Mouse (Mus musculus) adrenal gland, adult (tissue): ENCODE measurements around the gene Rbp2.

ENCODE experiments used
- DNase-seq, 2 experiments: peaks; one replicate each; pipeline ENCODE4 v3.0.0; 2022 to 2023; ENCODE audit warnings: low spot score in 1 of 2; ENCODE audit not compliant: inconsistent age in 2 of 2

Gene Rbp2

DNA sequence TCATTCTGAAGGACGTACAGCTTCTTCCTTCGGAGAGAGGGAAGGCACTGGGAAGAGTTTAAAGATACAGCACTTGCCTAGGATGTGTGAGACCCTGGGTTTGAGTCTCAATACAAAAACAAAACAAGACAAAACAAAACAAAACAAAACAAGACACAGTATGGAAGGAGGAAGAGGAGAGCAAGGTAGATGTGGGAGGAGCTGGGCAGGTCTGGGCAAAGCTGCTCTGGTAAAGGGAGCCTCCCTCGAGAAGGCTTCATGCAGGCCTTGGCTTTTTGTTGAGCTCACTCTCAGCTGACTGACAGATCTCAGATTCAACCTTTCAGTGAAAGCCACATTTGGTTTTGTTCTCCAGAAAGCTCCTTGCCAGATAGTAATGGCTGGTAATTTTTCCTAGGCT is at the start of gene Rbp2:
TSS of gene Rbp2 (plus strand) at position 301 of the 400 bp plus-strand sequence.
- DNase-seq, result no peak

DNA sequence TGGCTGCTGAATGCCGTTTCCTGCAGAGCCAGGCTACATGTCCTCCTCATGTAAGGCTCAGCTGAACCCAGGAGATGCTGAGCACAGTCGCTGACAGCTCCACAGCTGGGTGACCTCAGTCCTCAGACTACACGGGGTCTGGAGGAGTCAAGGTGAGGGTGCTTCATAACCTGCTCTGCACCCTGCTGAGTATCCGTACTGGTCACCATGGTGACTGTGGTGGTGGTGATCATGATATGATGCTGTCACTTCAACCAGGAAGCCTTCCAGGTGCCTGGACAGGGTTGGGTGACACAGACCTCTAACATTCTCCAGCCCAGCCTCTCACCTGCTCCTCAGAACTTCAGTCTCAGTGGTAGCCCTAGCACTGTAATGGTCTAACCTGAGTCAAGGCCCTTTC is 48.1 kb upstream of the Rbp2 start:
- DNase-seq, result no peak

DNA sequence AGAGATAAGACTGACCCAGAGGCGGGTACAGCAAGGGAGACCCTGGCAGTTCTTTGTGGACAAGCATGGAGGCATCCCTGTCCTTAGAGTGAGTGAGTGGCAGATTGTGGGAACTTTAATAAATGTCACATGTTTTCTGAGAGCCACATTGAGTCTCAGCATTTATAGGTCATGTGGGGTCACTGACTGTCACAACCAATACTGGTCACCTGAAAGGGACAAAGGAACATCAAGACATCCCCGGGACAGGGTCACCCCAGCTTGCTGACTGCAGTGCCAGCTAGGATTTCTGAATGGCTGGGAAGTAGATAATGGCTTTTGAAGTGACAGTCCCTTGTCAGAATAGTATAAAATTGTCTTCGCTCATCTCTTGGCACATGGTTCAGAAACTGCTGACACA is 46.8 kb upstream of the Rbp2 start:
- DNase-seq, result no peak

DNA sequence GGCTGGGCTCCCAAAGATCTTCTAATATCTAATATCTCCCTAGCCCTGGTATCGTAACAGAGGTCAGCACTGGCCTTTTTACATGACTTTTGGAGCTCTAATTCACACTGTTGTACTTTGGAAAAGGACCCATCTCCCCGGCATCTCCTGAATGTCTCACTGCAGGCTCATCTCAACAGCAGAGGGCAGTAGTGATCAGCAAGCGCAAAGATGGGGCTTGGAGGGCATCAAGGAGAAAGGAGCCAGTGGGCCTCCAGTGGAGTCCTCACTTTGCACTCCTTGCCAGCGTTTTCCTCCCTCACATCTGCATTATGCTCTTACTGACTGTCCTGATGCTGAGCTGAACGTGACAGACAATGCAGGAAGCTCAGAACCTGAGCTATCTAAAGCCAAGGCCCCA is 43.3 kb upstream of the Rbp2 start:
- peak in 1 of 2 experiments; percentile 66 for DNase-seq

DNA sequence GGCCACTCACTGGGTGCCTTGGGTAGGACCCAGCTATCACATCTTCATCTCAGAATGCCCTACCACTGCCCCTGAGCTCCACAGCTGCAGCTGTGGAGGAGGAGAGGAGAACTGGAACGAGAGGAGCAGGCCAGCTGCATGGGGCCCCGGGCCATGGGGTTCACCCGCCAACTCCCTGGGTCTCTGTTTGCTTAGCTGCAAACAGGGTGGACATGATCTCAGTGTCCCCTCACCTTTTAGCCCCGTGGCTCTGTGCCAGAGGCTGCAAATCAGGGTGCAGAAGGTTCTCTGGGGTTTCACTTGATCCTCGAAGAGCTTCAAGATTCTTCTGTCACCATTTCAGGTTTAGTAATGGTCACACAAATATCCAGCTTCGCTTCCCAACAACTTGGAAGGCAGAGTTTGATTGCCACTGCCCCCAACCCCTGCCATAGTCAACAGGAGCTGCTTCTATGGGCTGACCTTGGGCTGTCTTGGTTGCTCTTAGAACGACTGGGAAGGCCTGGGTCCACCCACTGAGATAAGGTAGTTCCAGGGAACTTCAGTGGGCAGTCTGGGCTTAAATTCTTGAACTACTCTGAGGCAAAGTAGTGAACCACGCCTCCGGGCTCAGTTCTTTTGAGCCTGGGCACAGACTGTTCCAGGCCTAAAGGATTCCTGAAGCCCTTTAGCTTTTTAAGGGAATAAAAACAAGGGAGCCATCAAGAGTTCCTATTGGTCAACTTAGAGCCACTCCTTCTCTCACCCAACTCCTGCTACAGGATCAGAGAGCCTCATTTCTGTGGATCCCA is 40.4 kb upstream of the Rbp2 start:
- peak; percentile 20 to 28 for DNase-seq

DNA sequence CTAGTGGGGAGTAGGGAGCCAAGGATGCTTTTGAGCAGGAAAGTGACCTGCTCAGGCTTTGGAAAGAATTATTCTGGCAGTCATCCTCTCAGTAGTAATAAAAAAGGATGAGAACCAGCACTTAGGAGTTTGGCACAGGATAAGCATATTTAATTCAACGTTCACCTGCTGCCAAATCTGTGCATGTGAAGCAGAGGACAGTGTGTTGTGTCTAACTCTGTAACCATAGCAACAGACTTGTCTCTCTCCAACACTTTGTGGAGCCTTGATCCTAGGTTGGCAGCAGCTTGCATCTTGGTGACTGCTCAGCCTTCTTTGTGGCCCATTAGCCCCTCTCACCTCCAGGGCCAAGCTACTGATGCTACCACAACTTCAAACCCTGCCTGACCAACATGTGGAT is 34.9 kb upstream of the Rbp2 start:
- no peak for DNase-seq

DNA sequence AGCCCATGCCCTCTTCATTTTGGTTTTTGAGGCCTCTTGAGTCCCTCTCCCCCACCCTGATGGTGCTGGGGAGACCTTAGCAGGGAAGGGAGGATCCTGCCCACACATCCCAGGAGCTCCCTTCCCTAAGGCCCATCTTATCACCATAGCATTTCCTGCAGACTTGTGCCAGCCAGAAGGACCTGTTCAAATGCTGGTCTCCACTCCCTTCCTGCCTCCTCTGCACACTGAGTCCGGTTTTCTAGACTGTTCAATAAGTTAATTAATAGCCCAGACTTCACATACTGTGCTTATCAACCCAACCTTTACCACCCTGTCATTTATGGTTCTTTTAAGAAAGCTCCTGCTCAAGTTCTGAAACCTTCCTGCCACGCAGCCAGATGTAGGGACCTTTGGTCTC is 19.2 kb upstream of the Rbp2 start:
- DNase-seq, result no peak

DNA sequence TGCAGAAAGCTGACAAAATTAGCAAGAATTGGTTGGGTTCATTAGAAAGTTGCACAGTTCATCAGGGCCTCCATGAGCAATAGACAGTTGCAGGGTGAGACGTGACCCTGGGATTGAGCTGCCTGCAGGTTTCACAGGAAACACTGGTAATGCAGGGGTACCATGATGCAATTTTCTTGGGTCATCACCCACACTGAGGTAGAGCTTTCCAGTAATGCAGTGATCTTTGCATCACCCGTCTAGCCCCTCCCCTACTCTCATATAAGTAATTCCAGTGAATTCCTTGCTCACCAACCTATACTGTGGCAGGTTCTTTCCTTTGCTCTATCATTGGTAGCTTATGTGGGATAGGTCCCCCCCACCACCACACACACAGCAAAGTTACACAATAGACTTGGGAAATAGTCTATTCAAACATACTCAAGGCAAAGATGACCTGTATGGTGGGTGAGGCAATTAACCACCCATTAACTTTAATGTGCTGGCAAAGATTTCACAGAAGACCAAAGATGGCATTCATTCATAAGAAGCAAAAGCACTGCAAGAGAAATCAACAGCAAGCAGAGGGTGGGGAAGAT is 5.7 kb upstream of the Rbp2 start:
- DNase-seq, result no peak

DNA sequence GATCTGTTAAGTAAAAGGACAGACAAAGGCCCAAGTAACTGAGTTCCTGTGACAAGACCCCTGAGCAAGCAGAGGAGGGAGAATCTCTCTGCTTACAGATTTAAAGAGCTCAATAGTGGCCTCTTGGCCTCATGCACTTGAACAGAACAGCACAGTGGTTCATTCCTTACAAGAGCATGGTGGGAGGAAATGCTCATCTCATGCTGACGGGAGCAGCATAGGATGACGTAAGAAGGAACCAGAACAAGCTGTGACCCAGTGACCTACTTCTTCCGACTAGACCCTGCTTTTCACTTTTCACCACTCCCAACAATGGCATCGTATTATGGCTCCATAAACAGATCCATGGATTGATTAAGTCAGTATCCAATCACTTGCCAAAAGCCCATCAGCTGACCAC is 3.7 kb upstream of the Rbp2 start:
- no peak for DNase-seq

DNA sequence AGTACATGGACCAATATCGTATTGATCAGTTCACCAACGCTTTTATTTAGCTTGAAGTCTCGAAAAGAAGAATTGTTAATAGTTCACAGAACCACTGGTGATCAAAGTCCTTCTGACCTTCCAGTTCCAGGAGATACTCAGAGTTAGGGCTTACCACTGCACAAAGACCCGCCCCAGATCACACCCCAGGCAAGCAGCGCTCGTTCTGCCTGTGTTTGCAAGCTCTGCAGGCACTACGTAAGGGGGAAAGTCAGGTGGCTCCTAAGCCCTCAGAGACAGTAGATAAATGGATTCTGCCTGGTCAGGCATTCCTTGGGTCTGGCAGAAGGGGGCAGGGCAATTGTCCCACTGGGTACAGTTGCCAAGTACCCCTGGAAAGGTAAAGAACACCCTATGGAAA is 895 bp upstream of the Rbp2 start:
- DNase-seq, result no peak

DNA sequence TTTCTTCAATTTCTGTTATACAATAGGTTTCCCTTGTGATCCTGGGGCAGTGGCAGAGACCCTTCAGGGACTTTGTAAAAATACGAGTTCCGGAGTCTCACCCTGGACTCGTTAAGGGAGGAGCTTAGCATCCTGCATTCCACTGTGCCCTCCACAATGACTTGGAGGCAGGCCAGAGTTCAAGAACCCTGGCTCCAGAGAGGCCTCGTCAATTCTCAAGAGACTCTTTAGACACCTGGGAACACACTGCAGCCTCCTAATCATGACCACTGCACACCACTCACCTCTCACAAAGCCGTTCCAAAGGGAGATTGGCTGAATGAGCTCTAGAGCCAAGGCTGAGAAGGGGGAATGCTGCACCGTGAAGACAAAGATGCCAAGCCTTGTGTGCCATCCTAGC is 1.4 kb downstream of the Rbp2 start:
- DNase-seq, result no peak

DNA sequence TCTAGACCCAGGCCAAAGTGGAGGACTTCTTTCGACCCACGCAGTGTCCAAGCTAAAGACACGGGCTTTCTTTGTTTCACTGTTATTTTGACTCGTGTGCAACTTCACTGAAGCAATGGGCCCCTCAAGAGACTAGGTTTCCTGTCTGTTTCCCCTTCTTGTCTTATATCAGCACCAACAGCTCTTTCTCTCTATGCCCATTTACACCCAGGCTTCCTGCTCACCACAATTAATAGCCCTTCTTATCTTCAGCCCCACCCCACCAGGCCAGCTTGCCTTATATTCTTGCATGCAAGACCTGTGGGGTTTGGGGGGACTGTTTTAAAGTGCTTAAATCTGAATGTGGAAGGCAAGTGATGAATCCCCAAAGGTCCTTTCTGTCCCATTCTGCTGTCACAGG is 3.6 kb downstream of the Rbp2 start:
- no peak for DNase-seq

DNA sequence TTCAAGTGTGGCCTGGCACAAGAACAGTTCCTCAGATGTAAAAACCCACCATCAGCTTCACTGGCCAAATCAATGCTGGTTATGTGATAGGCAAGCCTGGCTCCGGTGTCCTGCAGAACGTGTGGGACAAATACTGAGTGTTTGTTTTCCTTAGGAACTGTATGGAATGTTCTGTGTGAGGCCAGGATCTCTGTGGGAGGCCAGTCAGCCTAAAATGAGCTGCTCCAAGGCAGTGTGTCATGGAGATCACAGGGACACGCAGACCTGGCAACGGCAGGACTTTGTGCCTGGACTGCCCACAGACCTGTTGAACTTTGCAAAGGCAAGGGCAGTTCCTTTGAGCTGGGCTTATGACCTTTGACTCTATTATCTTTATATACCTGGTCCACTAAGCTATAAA is 4.2 kb downstream of the Rbp2 start:
- DNase-seq, result no peak

DNA sequence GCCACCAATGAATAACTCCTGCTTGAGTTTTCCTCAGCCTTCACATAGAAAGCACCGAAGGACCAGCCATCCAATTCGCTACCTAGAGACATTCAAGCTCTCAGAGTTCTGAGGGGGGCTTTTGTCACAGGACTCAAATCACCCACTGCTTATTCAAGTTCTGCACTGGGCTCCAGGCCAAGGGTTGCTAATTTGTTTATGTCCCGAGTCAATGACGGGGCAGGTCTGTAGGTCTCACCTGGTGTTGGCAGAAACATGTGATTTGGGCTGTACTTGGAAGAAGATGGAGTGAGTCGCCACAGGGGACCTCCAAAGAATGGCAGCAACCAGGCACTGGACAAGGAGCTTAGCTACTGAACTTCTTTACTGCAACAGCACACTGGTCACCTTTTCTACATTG is 5.2 kb downstream of the Rbp2 start:
- no peak for DNase-seq

DNA sequence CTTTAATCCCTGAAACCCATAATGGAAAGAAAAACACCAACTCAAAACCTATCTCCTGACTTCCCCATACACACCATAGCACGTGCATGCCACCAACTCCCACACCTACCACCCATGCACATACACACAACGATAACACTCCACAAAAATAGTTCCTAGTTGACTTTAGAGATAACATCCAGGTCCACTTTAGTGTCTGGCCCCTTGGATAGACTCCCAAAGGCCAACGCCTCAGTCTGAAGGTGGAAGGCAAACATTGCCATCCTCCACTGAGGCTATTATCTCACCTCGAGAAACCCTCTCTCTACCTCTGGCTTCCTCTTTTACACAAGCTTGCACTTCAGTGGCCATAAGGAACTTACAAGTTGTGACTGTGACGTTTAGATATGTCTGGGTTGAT is 6.3 kb downstream of the Rbp2 start:
- no peak for DNase-seq

DNA sequence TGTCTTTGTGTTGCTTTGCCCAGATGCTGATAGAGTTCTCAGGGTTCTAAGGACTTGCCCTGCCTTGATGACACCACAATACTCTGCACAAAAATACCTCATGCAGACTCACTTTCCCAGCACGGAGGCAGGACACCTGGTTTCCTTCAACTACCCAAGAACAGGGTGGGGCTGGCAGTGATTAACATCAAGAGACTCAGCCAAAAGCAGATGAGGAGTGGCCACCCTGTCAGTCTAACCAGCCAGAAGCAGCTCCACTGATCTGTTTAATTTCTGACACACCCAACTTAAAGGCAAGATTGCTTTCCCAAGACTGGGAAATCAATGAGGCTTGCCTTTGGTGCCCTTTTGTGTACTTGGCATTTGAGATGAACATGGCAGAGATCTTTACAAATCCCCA is 6.9 kb downstream of the Rbp2 start:
- DNase-seq, result no peak

DNA sequence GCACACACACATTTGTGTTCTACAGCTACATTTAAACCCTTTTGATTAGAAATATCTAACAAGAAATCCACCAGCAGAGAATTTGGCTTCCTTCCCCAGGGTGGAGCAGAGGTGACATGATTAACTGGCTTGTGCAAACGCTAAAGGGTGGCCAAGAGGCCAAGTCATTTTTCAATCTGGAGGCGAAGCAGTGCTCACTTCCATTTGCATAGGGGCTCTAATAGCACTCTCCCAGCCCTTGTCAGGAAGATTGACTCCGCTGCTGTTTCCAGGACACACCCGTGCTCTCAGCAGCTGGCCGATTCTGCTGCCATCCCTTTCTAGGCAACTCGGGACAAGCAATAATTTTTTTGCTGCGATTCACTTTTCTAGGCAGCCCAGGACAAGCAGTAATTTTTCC is 11.2 kb downstream of the Rbp2 start:
- peak; percentile 18 to 60 for DNase-seq

DNA sequence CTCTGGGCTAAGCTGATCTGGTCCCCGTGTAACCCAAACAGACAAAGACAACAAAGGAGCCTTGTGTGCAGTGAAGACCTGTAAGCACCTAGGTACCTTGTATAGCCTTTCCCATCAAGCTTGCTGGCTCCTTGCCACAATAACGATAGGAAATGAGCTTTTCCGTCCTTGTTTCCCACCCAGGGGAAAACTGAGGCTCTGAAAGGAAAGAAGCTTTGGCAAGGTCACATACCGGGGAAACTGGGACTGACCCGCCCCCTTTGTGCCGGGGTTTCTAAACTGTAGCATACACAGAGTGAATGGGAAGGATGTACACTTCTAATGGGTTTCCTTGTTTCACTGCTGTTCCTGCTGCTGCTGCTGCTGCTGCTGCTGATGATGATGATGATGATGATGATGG is 12.1 kb downstream of the Rbp2 start:
- DNase-seq, result peak; percentile 11 to 51

DNA sequence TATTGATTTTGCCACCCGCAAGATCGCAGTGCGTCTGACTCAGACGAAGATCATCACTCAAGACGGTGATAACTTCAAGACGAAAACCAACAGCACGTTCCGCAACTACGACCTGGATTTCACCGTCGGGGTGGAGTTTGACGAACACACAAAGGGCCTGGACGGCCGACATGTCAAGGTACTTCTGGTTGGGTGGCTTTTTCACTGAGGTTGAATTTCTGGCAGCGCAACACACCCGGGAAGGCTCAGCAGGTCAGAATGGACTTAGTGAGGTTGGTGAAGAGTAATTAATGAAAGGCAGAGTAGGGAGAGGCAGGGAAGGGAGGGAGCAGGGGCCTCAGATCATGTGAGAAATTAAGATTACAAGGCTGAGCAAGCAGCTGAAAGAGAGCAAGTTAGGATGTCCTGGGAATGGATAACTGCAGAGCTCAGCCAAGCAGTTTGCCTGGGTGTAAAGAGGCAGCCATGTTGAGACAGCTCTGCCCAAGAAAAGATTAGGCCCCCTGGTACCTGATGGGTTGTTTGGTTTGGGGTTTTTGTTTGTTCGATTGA is 12.9 kb downstream of the Rbp2 start:
- no peak for DNase-seq

DNA sequence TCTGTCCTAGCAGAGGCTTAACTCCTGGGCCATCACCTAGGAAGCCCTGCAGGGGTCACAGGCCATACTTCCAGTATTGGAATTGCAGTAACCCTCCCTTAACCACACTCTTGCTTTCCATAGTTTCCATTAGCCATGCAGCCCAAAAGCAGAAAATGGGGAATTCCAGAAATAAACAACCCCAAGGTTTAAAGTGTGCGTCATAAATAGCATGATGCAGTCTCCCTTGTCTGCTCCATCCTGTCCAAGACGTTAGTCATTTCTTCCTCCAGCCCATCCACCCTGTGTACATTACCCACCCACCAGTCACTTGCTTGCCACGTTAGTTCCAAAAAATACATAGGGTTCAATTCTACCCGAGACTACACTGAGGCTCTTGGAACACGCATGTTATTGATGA is 13.7 kb downstream of the Rbp2 start:
- no peak for DNase-seq

DNA sequence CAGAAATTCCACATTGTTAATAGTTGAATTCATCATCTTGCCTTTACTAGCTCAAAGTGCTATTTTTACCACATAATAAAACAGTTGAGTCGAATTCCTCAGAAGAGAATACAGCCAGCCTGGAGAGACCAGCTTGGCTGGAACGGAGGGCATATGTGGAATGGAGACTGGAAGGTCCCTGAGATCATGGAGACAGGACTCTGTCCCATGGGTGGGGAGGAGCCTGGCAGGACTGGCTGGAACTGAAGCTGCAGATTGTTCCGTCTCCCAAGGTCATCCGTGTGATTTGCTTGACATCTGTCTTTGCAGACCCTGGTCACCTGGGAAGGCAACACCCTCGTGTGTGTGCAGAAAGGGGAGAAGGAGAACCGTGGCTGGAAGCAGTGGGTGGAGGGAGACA is 21.6 kb downstream of the Rbp2 start:
- DNase-seq, result no peak

DNA sequence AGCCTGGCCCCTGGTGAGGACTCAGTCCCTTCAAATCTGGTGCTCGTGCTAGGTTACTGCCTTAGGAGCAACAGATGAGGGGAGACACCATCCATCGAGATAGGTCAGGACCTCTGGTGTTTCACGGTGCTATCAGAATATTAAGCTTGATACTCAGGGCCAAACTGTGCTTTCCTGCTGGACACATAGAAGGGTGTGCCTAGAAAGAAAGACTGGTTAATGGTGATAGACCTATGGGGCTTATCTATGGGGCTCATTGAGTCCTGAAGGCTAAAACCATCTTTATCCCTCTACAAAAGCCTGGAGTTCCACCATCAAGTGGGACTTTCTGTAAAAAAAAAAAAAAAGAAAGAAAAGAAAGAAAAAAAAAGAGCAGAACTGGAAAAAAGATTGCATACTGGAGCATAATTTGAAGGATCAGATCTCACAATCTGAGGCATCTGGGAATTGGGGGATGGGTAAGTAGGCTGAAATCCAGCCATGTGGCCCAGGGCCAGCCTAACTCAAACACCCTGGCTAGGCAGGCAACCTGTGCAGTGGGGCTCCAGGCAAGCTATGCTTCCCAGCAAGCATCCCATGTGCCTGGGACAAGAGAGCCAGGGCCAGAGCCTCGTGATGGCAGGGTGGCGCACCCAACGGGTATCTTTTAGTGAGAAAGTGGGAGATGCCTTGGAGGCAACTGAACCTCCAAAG is 24.6 kb downstream of the Rbp2 start:
- DNase-seq, result no peak
